Mouse (Mus musculus) C2C12 (cell line): ENCODE measurements at regions not wholly inside any gene's neighbourhood (a gene's known extent, or its start where the extent isn't known, plus 50 kb on each side); places are given as distances from the start of the nearest gene placed in this dataset.

ENCODE experiments used
- H3K27me3 ChIP-seq: one replicate; pipeline ENCODE4 v1.6.1; 2011; ENCODE audit not compliant: control insufficient read depth, insufficient read depth, insufficient read length
- H3K36me3 ChIP-seq: one replicate; pipeline ENCODE4 v1.6.1; 2011; ENCODE audit not compliant: control insufficient read depth, insufficient read depth
- H3K4me3 ChIP-seq: one replicate; pipeline ENCODE4 v1.5.1; 2011; ENCODE audit warnings: mild to moderate bottlenecking, control low read depth; ENCODE audit not compliant: poor library complexity, insufficient read depth, severe bottlenecking
- H3K79me2 ChIP-seq: one replicate; pipeline ENCODE4 v1.6.1; 2011; ENCODE audit not compliant: control insufficient read depth, insufficient read depth
- H3K79me3 ChIP-seq: one replicate; pipeline ENCODE4 v1.6.1; 2011; ENCODE audit warnings: low read depth, control low read depth
- H3ac ChIP-seq: one replicate; pipeline ENCODE3; 2011; ENCODE audit warnings: low read depth; ENCODE audit not compliant: control insufficient read depth, insufficient read length
- CEBPB ChIP-seq: IDR thresholded peaks from one replicate; pipeline ENCODE4 v1.6.1; 2011; ENCODE audit warnings: low read depth, mild to moderate bottlenecking, control low read depth, moderate library complexity
- CTCF ChIP-seq: IDR thresholded peaks from one replicate; pipeline ENCODE4 v1.5.1; 2011; ENCODE audit not compliant: control insufficient read depth, insufficient read depth, insufficient read length
- FOSL1 ChIP-seq: IDR thresholded peaks from one replicate; pipeline ENCODE4 v1.8.0; 2011; ENCODE audit warnings: mild to moderate bottlenecking, low read length; ENCODE audit not compliant: poor library complexity, insufficient read depth, severe bottlenecking
- MAX ChIP-seq: IDR thresholded peaks from one replicate; pipeline ENCODE4 v1.6.1; 2011; ENCODE audit warnings: mild to moderate bottlenecking, control low read depth
- MYOD1 ChIP-seq: IDR thresholded peaks from one replicate; pipeline ENCODE4 v1.6.1; 2011; ENCODE audit warnings: low read depth; ENCODE audit not compliant: control insufficient read depth, insufficient read length
- MYOG ChIP-seq: IDR thresholded peaks from one replicate; pipeline ENCODE4 v1.6.1; 2011; ENCODE audit not compliant: control insufficient read depth, insufficient read length; ENCODE audit errors: extremely low read depth
- USF1 ChIP-seq: IDR thresholded peaks from one replicate; pipeline ENCODE4 v1.6.1; 2011; ENCODE audit warnings: low read depth, mild to moderate bottlenecking, control low read depth, moderate library complexity

DNA sequence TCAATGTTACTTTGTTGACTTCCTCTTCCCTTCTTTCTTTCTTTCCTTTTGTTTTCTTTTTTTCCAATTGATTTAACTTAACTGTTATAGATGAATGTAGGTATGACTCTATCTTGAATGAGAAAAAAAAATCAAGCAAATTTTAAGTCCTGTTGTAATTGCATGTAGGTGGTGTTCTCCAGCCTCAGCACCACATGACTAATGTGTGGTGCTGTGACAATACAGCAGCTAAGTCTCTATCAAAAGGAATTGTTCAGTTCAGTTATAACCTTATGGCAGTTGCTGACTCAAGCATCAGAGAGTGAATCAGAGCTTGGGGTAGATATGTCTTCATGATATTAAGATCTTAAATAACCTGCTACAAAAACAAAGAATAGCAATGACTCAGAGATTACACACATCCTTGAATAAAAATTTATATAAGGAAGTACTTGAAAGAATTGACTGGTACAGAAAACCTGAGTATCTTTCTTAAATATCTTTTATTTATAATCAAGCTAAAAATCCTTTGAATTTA, 543.6 kb upstream of the Slitrk1 start:
- Histone ChIP-seq H3K27me3 (no peaks in the 10 kb centered on the region), H3ac (no peak overlapping the region), H3K36me3 (no peaks in the 10 kb centered on the region), H3K4me3 (no peak overlapping the region), H3K79me3 (no peaks in the 10 kb centered on the region), H3K79me2 (no peaks in the 10 kb centered on the region)
- TF ChIP-seq MAX, result no peak
- no peak for TF ChIP-seq MYOD1
- TF ChIP-seq USF1, result peak; percentile 72
- peak; percentile 74 for TF ChIP-seq FOSL1
- no peak for TF ChIP-seq MYOG
- no peak for TF ChIP-seq CEBPB
- TF ChIP-seq CTCF, result no peak

DNA sequence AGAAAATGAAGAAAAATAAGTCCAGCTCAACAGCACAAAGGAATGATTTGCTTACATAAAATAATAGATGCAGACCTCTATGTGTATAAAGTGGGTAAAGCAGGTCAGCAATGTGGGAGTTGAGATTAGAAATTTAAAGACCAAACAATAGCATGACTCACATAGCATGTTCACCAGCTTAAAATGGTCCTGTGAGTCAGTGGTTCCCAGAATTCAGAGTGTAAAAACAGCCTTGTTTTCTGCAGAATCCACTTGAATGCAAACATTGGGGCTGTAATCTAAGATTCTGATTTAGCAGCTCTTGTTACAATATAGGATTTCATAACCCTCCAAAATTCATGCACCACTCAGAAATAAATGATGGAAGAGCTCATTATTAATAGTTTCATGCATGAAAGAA, 520.2 kb upstream of the Slitrk1 start:
- no peak overlapping the region for H3ac ChIP-seq
- TF ChIP-seq MYOG (no peak), USF1 (no peak), MAX (no peak), MYOD1 (no peak), CTCF (no peak), FOSL1 (no peak), CEBPB (no peak)
- H3K79me2 ChIP-seq, result no peaks in the 10 kb centered on the region
- H3K4me3 ChIP-seq, result no peak overlapping the region
- H3K36me3 ChIP-seq, result no peaks in the 10 kb centered on the region
- no peaks in the 10 kb centered on the region for H3K27me3 ChIP-seq
- no peaks in the 10 kb centered on the region for H3K79me3 ChIP-seq

GRCm38 (mm10) chr14:109432893-109433524, 519.1 kb upstream of the Slitrk1 start:
- H3K36me3 ChIP-seq, result no peaks in the 10 kb centered on the region
- H3K27me3 ChIP-seq, result no peaks in the 10 kb centered on the region
- no peak for TF ChIP-seq MYOG

More at GRCm38 (mm10) chr14:109432893-109433524, 519.1 kb upstream of the Slitrk1 start:
- Histone ChIP-seq H3K4me3 (no peak overlapping the region), H3K79me3 (no peaks in the 10 kb centered on the region), H3K79me2 (no peaks in the 10 kb centered on the region), H3ac (no peak overlapping the region)
